Mouse (Mus musculus) cerebellum, adult 2 months (tissue): Measurements from ENCODE around the gene Sh2d5.

Experiments
- CTCF ChIP-seq: fragments of 200-500 bp; IDR thresholded peaks from 2 replicates; pipeline ENCODE4 v1.5.1; 2011; ENCODE audit warnings: low read depth, mild to moderate bottlenecking, control low read depth, low read length, moderate library complexity, borderline replicate concordance; ENCODE audit not compliant: insufficient read depth
- POLR2A ChIP-seq: fragments of 200-500 bp; IDR thresholded peaks from 2 replicates; pipeline ENCODE4 v1.6.1; 2011; ENCODE audit warnings: low read length, control low read depth, borderline replicate concordance; ENCODE audit not compliant: insufficient read depth

GRCm38 (mm10) chr4:138293261-138293948, 43.2 kb downstream of the Sh2d5 start:
- no peak for TF ChIP-seq CTCF
- no peak for TF ChIP-seq POLR2A
